Mouse (Mus musculus): ENCODE measurements around the gene Pcsk7. TPM values are rescaled to one million over a fixed set of nuclear protein-coding genes. Genes with fewer than 3 reads are reported as not detected.
A peak's percentile ranks its signal among the peaks of the same experiment; 100 is the strongest.

Gene Pcsk7
- total RNA-seq, 2 experiments from 2014 or later = 8.0 to 9.0 TPM

DNA sequence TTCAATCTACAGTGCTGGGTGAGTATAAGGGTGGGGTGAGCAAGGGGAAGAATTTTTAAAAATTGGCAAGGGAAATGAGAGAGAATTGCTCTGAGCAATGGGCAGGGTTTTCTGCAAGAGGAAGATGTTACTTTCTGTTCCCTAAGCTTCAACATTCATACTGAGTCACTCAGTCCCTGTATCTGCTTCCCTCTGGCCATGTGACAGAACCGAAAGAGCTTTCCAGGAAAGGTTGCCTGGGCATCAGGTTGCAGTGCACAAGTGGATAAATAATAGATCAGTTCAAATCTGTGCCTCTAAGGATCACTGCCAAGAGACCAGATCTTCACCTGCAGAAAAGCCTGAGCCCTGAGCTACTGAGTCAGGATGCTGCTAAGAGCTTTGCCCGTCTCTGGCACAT is 55.6 kb downstream of the Pcsk7 start:
- peak; percentile 61 for DNase-seq (ENCODE audit: low spot score)

DNA sequence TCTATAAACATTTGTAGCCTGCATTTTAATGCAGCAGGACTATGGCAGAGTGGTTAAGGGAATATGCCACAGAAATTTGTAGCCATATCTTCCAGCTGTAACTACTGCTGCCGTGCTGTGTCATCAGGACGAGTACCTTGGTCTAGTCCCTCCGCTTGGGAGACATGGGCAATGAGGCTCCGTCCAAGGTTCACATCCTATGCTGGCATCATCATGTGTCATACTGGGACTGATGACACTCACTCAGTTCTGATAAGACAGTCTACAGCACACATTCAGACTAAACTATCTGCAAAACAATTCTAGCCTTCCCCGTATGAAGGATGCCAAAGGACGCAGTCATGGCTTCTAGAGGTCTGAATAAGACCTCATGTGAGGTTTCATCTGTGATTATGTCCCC is 57.3 kb downstream of the Pcsk7 start:
- DNase-seq (ENCODE audit: low spot score) = no peak

DNA sequence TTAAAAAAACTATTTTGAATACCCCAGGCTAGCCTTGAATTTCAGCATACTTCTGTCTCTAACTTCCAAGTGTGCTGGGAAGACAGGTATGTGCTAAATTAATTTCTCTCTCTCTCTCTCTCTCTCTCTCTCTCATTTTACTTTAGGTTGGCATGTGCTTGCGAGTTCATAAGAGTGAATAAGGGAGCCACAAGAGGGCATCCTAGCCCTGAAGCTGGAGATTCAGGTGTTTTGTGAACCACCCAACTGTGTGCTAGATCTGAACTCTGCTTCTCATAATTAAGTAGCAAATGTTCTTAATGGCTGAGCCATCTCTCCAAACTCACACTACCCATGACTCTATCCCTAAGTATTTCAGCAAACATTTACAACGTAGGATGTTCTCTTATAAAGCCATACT is 70.6 kb downstream of the Pcsk7 start:
- DNase-seq (ENCODE audit: low spot score) = no peak

Small RNA genes lying within 50 kb of the gene (microRNA-seq; reads per million reads assigned to microRNA genes)
- not detected for gene Mir7087

Other genes with a start within 250 kb of the Pcsk7 start
- 1 to 10 TPM; 2.4 to 2.6 TPM for gene Cep164, start 77.8 kb upstream of the Pcsk7 start, total RNA-seq (2021)
- gene Bace1, start 67.9 kb upstream of the Pcsk7 start, total RNA-seq (2021) = 10 to 100 TPM; 35.6 to 37.1 TPM
- gene Rnf214, start 414 bp downstream of the Pcsk7 start, total RNA-seq (2021) = 10 to 100 TPM; 28.2 to 29.5 TPM
- 10 to 100 TPM; 40.9 to 62.1 TPM for gene Tagln, start 29.6 kb downstream of the Pcsk7 start, total RNA-seq (2021)
- 10 to 100 TPM; 57.8 to 66.2 TPM for gene Sidt2, start 48.8 kb downstream of the Pcsk7 start, total RNA-seq (2021)
- gene Pafah1b2, start 106.2 kb downstream of the Pcsk7 start, total RNA-seq (2021) = 10 to 100 TPM; 23.6 to 32.0 TPM
- 10 to 100 TPM; 37.4 to 38.3 TPM for gene Sik3, start 106.3 kb downstream of the Pcsk7 start, total RNA-seq (2021)